Mouse (Mus musculus): ENCODE data around the gene D17H6S53E.

GRCm38 (mm10) chr17:35088825-35089644, 37.1 kb upstream of the D17H6S53E start, which contains the start of gene Abhd16a:
- TF ChIP-seq POU5F1 (IDR thresholded peaks at IDR 0.05; ENCODE audit: borderline replicate concordance, low read length) = no peak
- TF ChIP-seq NANOG (IDR thresholded peaks at IDR 0.05; ENCODE audit: borderline replicate concordance, low read length) = no peak
- no peak for TF ChIP-seq CTCF (conservative IDR thresholded peaks at IDR 0.05; ENCODE audit: low read length)
